Comparison of ENCODE assay signal across 26 mouse cellular contexts in genomic region chr2:157773661-157774060, GRCm38 (mm10). TPM values are rescaled to one million over a fixed set of nuclear protein-coding genes. Genes with fewer than 3 reads are reported as not detected.
DNase-seq lines count a peak whose midpoint lies in the region; ATAC-seq lines count a peak whose summit lies in the region.
"Had no signal": no experiment of that assay in that cellular context is flagged by ENCODE, and none has a peak within 500 bp of the region (broad histone marks: within the 10 kb centered on the region; RNA-seq: fewer than 3 reads in every experiment).

No protein-coding gene starts in this region.

- no peaks in the 10 kb centered on the region for H3K27me3 ChIP-seq in forebrain, embryonic 10.5 days (ENCODE audit: poor library complexity, severe bottlenecking)
- H3K27me3 ChIP-seq in forebrain, embryonic 16.5 days (replicated peaks; ENCODE audit: control insufficient read depth, insufficient read depth, low read length): no peaks in the 10 kb centered on the region
- H3K27me3 ChIP-seq in heart, embryonic 10.5 days (ENCODE audit: insufficient read depth, poor library complexity, severe bottlenecking): no peaks in the 10 kb centered on the region
- no peaks in the 10 kb centered on the region for H3K27me3 ChIP-seq in midbrain, embryonic 16.5 days (ENCODE audit: control insufficient read depth, insufficient read depth, low read depth, low read length)
- no peaks in the 10 kb centered on the region for H3K27me3 ChIP-seq in midbrain, embryonic 15.5 days (replicated peaks)
- H3K27me3 ChIP-seq: CH12.LX, Patski had no signal

- no peak overlapping the region for H3K9ac ChIP-seq in forebrain, embryonic 16.5 days (replicated peaks; ENCODE audit: low read depth, low read length)
- no peak overlapping the region for H3K9ac ChIP-seq in midbrain, embryonic 16.5 days (ENCODE audit: low read depth, low read length)
- no peak overlapping the region for H3K9ac ChIP-seq in midbrain, embryonic 15.5 days
- H3K9ac ChIP-seq: hindbrain, embryonic 14.5 days had no signal

- no peak for DNase-seq in forebrain, embryonic 10.5 days (ENCODE audit: extremely low spot score, low spot score)
- DNase-seq in heart, embryonic 10.5 days (ENCODE audit: low spot score): peak; percentile 28
- DNase-seq in heart, postnatal 10 days: no peak
- DNase-seq in urinary bladder, postnatal 14 days (ENCODE audit: low spot score): no peak
- DNase-seq: adrenal gland, postnatal 10 days; adrenal gland, postnatal 36 days; B cell, adult 2 months; cerebellum, adult 11 months; cerebellum, adult 2 months; gastrocnemius, postnatal 10 days; gastrocnemius, postnatal 36 days; heart, adult 2 months; heart, postnatal 36 days; kidney, adult 18-20 months had no signal

- H3K4me1 ChIP-seq in forebrain, embryonic 10.5 days: peaks cover 27% of the 10 kb centered on the region
- peaks cover 11% of the 10 kb centered on the region; the same call in 1 of the 2 replicates for H3K4me1 ChIP-seq in forebrain, embryonic 16.5 days (replicated peaks; ENCODE audit: control insufficient read depth, insufficient read depth, low read length)
- H3K4me1 ChIP-seq in heart, embryonic 10.5 days: peaks cover 15% of the 10 kb centered on the region
- peaks cover 15% of the 10 kb centered on the region for H3K4me1 ChIP-seq in midbrain, embryonic 16.5 days (ENCODE audit: control insufficient read depth, insufficient read depth, low read length)
- peaks cover 17% of the 10 kb centered on the region for H3K4me1 ChIP-seq in midbrain, embryonic 15.5 days

- no peak overlapping the region for H3K4me2 ChIP-seq in forebrain, embryonic 16.5 days (ENCODE audit: low read length)
- no peak overlapping the region for H3K4me2 ChIP-seq in midbrain, embryonic 16.5 days (ENCODE audit: low read length)
- H3K4me2 ChIP-seq in midbrain, embryonic 15.5 days: no peak overlapping the region
- H3K4me2 ChIP-seq: heart, embryonic 11.5 days; hindbrain, embryonic 14.5 days had no signal

- WGBS in forebrain, embryonic 10.5 days: 93% methylated on average over 1 of the region's 1 CpGs
- 100% methylated on average over 1 of the region's 1 CpGs for WGBS in forebrain, embryonic 16.5 days
- 90% methylated on average over 1 of the region's 1 CpGs for WGBS in heart, embryonic 10.5 days
- 95% methylated on average over 1 of the region's 1 CpGs for WGBS in midbrain, embryonic 16.5 days
- WGBS in midbrain, embryonic 15.5 days: 88% methylated on average over 1 of the region's 1 CpGs

- H3K27ac ChIP-seq in forebrain, embryonic 10.5 days: 0 out of 2 replicates have a peak overlapping the region, but pooled peaks have one; percentile 48
- no peak overlapping the region for H3K27ac ChIP-seq in forebrain, embryonic 16.5 days (ENCODE audit: low read length)
- H3K27ac ChIP-seq in heart, embryonic 10.5 days: no peak overlapping the region
- H3K27ac ChIP-seq in midbrain, embryonic 16.5 days (ENCODE audit: low read length): peak overlapping the region; percentile 3; the same call in 1 of the 2 replicates
- no peak overlapping the region for H3K27ac ChIP-seq in midbrain, embryonic 15.5 days
- H3K27ac ChIP-seq: heart, adult 2 months; hindbrain, embryonic 14.5 days; hindbrain, postnatal 0 days had no signal

- intact Hi-C loops in heart, postnatal 10 days (cut with DNase I): no loop called here

- no peak overlapping the region for H3K4me3 ChIP-seq in forebrain, embryonic 10.5 days
- no peak overlapping the region for H3K4me3 ChIP-seq in forebrain, embryonic 16.5 days (replicated peaks; ENCODE audit: low read length)
- no peak overlapping the region for H3K4me3 ChIP-seq in heart, embryonic 10.5 days
- no peak overlapping the region for H3K4me3 ChIP-seq in midbrain, embryonic 16.5 days (ENCODE audit: low read depth, low read length)
- H3K4me3 ChIP-seq in midbrain, embryonic 15.5 days: no peak overlapping the region
- H3K4me3 ChIP-seq: heart, adult 2 months had no signal

- no peak for ATAC-seq in forebrain, embryonic 16.5 days
- ATAC-seq in midbrain, embryonic 16.5 days: no peak
- no peak for ATAC-seq in midbrain, embryonic 15.5 days (replicated peaks)
- ATAC-seq: forebrain, embryonic 14.5 days; hindbrain, postnatal 0 days; inflammation-experienced regulatory T-cells, adult 6 months; intestine, embryonic 16.5 days; Patski had no signal

- H3K36me3 ChIP-seq in forebrain, embryonic 10.5 days (replicated peaks): peaks cover 37% of the 10 kb centered on the region
- no peaks in the 10 kb centered on the region for H3K36me3 ChIP-seq in forebrain, embryonic 16.5 days (ENCODE audit: control insufficient read depth, insufficient read depth)
- H3K36me3 ChIP-seq in heart, embryonic 10.5 days: peaks cover 15% of the 10 kb centered on the region
- H3K36me3 ChIP-seq in midbrain, embryonic 16.5 days (ENCODE audit: control insufficient read depth, insufficient read depth, low read length): no peaks in the 10 kb centered on the region; the same call in 1 of the 2 replicates
- H3K36me3 ChIP-seq in midbrain, embryonic 15.5 days (replicated peaks): no peaks in the 10 kb centered on the region

- no peaks in the 10 kb centered on the region for H3K9me3 ChIP-seq in forebrain, embryonic 10.5 days
- no peaks in the 10 kb centered on the region for H3K9me3 ChIP-seq in forebrain, embryonic 16.5 days (ENCODE audit: control insufficient read depth, low read length)
- H3K9me3 ChIP-seq in heart, embryonic 10.5 days: no peaks in the 10 kb centered on the region
- H3K9me3 ChIP-seq in midbrain, embryonic 16.5 days (replicated peaks; ENCODE audit: control insufficient read depth, low read length, poor library complexity, severe bottlenecking): no peaks in the 10 kb centered on the region
- H3K9me3 ChIP-seq in midbrain, embryonic 15.5 days: no peaks in the 10 kb centered on the region
- H3K9me3 ChIP-seq: G1E had no signal

RNA-seq across cellular contexts. Expression of gene Ctnnbl1, which starts 36.5 kb away (rescaled TPM):
- polyA plus RNA-seq in forebrain, embryonic 10.5 days (2016; fragmentation: Nextera tagmentation; extraction: Ambion mirVana): 98.8 and 104 TPM in 2 replicates
- 78.2 and 79.8 TPM in 2 replicates for polyA plus RNA-seq in forebrain, embryonic 16.5 days (2015; fragmentation: Nextera tagmentation; extraction: Ambion mirVana)
- polyA plus RNA-seq in heart, embryonic 10.5 days (2016; fragmentation: Nextera tagmentation; extraction: Ambion mirVana): 42.5 and 59.1 TPM in 2 replicates
- total RNA-seq in heart, postnatal 10 days (2021): 10 to 100 TPM; 14.0 to 14.7 TPM
- 62.7 and 63.6 TPM in 2 replicates for polyA plus RNA-seq in midbrain, embryonic 16.5 days (2015; fragmentation: Nextera tagmentation; extraction: Ambion mirVana)
- 68.0 and 68.2 TPM in 2 replicates for polyA plus RNA-seq in midbrain, embryonic 15.5 days (2015; fragmentation: Nextera tagmentation; extraction: Ambion mirVana)

Comparison
In these comparisons a context has a peak if more than half of its experiments do, and no peak if none do; other contexts are left out.
1. H3K27ac ChIP-seq: peak in forebrain, embryonic 10.5 days (single experiment) and midbrain, embryonic 16.5 days (single experiment); none in forebrain, embryonic 16.5 days (single experiment), heart, embryonic 10.5 days (single experiment) and midbrain, embryonic 15.5 days (single experiment).